Mouse (Mus musculus) olfactory bulb, adult 2 months (tissue): ENCODE measurements around the gene Lce1m.

Source experiments
- CTCF ChIP-seq: fragments of 200-500 bp; IDR thresholded peaks from 2 replicates; pipeline ENCODE4 v1.5.1; 2012; ENCODE audit warnings: low read depth, mild to moderate bottlenecking, low read length, moderate library complexity; ENCODE audit not compliant: insufficient read depth
- POLR2A ChIP-seq: fragments of 200-500 bp; IDR thresholded peaks from 2 replicates; pipeline ENCODE4 v1.6.1; 2012; ENCODE audit warnings: mild to moderate bottlenecking, low read depth, low read length, moderate library complexity; ENCODE audit not compliant: insufficient read depth

- no peak for TF ChIP-seq CTCF
- TF ChIP-seq POLR2A, result no peak
Observed at GRCm38 (mm10) chr3:93015460-93016104, 3.3 kb downstream of the Lce1m start, which contains the start of gene Crct1.
